Mouse (Mus musculus) forebrain, embryonic 11.5 days (tissue): ENCODE data around the gene Kin. TPM values are rescaled to one million over a fixed set of nuclear protein-coding genes. Genes with fewer than 3 reads are reported as not detected.

Experiments used
- ATAC-seq: fragments of 200-750 bp; cut with Nextera tagmentation; replicated peaks from 2 replicates; pipeline ENCODE4 v1.8.0; 2017; ENCODE audit warnings: moderate TSS enrichment; ENCODE audit not compliant: low FRiP score
- DNase-seq: peaks from one replicate; pipeline ENCODE4 v3.0.0-alpha.2; 2017; ENCODE audit warnings: low spot score
- H3K27ac ChIP-seq: fragments of 300-500 bp; sonication (generic); 2 replicates; pipeline ENCODE4 v1.5.1; 2014; ENCODE audit warnings: low read depth, low read length
- H3K27me3 ChIP-seq: fragments of 300-500 bp; sonication (generic); 2 replicates; pipeline ENCODE4 v1.6.1; 2014; ENCODE audit warnings: mild to moderate bottlenecking, low read length, mixed read lengths; ENCODE audit not compliant: control insufficient read depth, insufficient read depth
- H3K36me3 ChIP-seq: fragments of 300-500 bp; sonication (generic); 2 replicates; pipeline ENCODE4 v1.6.1; 2014; ENCODE audit warnings: mild to moderate bottlenecking, low read length, moderate library complexity, mixed read lengths; ENCODE audit not compliant: control insufficient read depth, insufficient read depth
- H3K4me1 ChIP-seq: fragments of 300-500 bp; sonication (generic); replicated peaks from 2 replicates; pipeline ENCODE4 v1.6.1; 2014; ENCODE audit warnings: low read length, mixed read lengths; ENCODE audit not compliant: control insufficient read depth, insufficient read depth
- H3K4me2 ChIP-seq: fragments of 300-500 bp; sonication (generic); 2 replicates; pipeline ENCODE4 v1.6.1; 2014; ENCODE audit warnings: low read depth, mild to moderate bottlenecking, low read length, moderate library complexity, mixed read lengths; ENCODE audit not compliant: severe bottlenecking
- H3K4me3 ChIP-seq: fragments of 300-500 bp; sonication (generic); 2 replicates; pipeline ENCODE4 v1.5.1; 2014; ENCODE audit warnings: low read depth, low read length
- H3K9ac ChIP-seq: fragments of 300-500 bp; sonication (generic); 2 replicates; pipeline ENCODE4 v1.6.1; 2014; ENCODE audit warnings: low read length
- H3K9me3 ChIP-seq: fragments of 300-500 bp; sonication (generic); 2 replicates; pipeline ENCODE4 v1.6.1; 2016; ENCODE audit warnings: low read length, mixed read lengths; ENCODE audit not compliant: control insufficient read depth
- WGBS: fragments of 180-500 bp; shearing (Covaris S2); extraction: QIAGEN DNeasy Blood & Tissue Kit; methylation state at CpG from one replicate; pipeline ENCODE4 v1.1.7; 2014; 5-methylcytosine and 5-hydroxymethylcytosine counted together
- polyA plus RNA-seq: library from polyadenylated mRNA; unstranded; fragments of >200 nt; fragmentation: Nextera tagmentation; extraction: Ambion mirVana; gene quantifications from 2 replicates; pipeline ENCODE4 v1.2.1, GENCODE M21; 2014

The Kin gene
- polyA plus RNA-seq, 1 experiment from 2014 or later, result 40.4 TPM

DNA sequence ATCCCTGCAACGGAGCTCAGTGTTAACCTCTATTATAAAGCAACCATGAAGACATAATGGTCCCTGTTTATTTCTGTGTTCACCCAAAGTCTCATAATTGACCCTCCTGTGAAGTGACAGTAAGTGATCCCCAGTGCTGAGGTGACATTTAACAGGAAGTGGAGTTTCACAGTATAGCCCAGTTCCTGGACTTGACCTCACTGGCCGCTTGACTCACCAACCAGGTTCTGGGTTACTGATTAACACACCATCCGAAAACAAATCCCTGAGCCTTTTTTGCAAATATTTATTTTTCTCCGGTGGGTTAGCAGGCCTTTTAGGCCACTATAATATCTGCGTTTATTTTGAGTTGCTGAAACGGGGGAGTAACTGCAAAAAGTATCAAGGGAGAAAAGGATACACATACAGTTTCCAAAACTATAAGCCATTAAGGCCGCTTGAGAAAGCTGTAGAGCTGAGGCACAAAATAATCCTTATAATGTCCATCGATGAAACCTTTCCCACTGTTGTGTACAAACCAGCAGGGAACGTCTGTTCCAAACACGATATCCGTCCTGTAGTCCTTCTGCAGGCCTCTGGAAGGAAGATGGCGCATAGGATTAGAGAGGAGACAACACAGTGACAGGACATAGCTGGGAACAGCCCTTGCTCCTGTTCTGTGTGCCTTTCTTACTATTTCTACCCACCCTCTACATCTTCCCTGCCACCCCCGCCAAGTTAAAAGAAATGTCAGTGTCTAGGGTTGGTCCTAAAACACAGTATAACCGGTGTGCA lies 14.1 kb downstream of the Kin start:
- no peak overlapping the region for H3K4me3 ChIP-seq
- H3K9ac ChIP-seq, result no peak overlapping the region
- no peak for DNase-seq
- no peaks in the 10 kb centered on the region for H3K4me1 ChIP-seq
- WGBS, result 92% methylated on average over 14 of the region's 14 CpGs
- no peak overlapping the region for H3K27ac ChIP-seq
- H3K9me3 ChIP-seq, result no peaks in the 10 kb centered on the region
- H3K36me3 ChIP-seq, result peaks cover 11% of the 10 kb centered on the region
- no peak overlapping the region for H3K4me2 ChIP-seq
- H3K27me3 ChIP-seq, result no peaks in the 10 kb centered on the region
- no peak for ATAC-seq

DNA sequence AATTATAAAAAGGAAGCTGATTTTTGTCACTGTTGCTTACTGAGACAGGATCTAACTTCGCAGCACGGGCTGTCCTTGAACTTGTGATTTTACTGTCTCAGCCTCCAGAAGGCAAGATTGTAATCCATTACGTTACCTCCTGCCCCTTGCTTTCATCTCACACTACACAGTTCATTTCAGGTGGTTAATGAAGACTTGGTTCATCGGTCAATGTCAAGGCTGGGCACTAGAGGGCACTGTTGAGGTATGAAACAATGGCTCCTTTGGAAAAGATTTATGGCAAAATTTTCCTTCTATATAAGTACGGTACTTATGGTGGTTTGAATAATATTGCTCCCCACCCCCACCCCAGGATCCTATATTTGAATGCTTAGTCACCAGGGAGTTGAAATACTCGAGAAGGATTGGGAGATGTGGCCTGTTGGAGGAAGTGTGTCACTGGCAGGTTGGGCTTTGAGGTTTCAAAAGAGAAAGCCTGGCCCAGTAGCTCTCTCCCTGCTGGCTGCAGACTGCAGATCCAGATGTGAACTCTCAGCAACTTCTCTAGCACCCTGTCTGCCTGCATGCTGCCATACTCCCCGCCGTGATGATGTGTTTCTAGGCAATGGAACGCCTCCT lies 18.3 kb downstream of the Kin start:
- no peaks in the 10 kb centered on the region for H3K27me3 ChIP-seq
- ATAC-seq, result no peak
- WGBS, result 43% methylated on average over 9 of the region's 9 CpGs
- H3K9ac ChIP-seq, result no peak overlapping the region
- H3K27ac ChIP-seq, result no peak overlapping the region
- no peaks in the 10 kb centered on the region for H3K36me3 ChIP-seq
- H3K4me1 ChIP-seq, result no peaks in the 10 kb centered on the region
- no peaks in the 10 kb centered on the region for H3K9me3 ChIP-seq
- no peak overlapping the region for H3K4me3 ChIP-seq
- H3K4me2 ChIP-seq, result no peak overlapping the region
- DNase-seq, result peak; percentile 75

DNA sequence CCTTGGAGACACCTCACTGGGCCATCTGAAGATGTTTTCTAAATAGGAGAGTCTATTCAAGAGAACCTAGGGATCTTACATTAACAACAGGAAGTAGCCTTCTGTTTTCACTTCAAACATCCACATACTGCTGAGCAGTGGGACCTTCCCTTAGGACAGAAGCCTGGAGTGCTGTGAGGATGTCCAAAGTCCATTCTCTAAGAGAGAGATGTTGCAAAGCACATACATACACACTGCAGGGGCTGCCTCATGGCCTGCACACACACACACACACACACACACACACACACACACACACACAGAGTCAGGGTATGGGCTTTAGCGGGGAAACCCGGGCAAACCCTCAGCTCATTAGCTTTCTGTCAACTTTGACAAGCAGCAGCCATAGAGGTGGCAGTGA lies 20.1 kb downstream of the Kin start:
- H3K27ac ChIP-seq, result no peak overlapping the region
- no peaks in the 10 kb centered on the region for H3K27me3 ChIP-seq
- no peaks in the 10 kb centered on the region for H3K9me3 ChIP-seq
- WGBS, result 74% methylated on average over 2 of the region's 2 CpGs
- ATAC-seq (no peak), DNase-seq (no peak)
- no peak overlapping the region for H3K4me3 ChIP-seq
- no peak overlapping the region for H3K4me2 ChIP-seq
- H3K36me3 ChIP-seq, result no peaks in the 10 kb centered on the region
- no peak overlapping the region for H3K9ac ChIP-seq
- no peaks in the 10 kb centered on the region for H3K4me1 ChIP-seq

GRCm38 (mm10) chr2:10101180-10101579 lies 20.8 kb downstream of the Kin start:
- Histone ChIP-seq H3K27ac (no peak overlapping the region), H3K4me2 (no peak overlapping the region), H3K9me3 (no peaks in the 10 kb centered on the region), H3K27me3 (no peaks in the 10 kb centered on the region), H3K4me1 (no peaks in the 10 kb centered on the region), H3K36me3 (no peaks in the 10 kb centered on the region), H3K4me3 (no peak overlapping the region), H3K9ac (no peak overlapping the region)
- DNase-seq, result peak; percentile 59
- WGBS, result 42% methylated on average over 6 of the region's 6 CpGs
- no peak for ATAC-seq

- DNase-seq, result no peak
- Histone ChIP-seq H3K4me2 (no peak overlapping the region), H3K4me3 (no peak overlapping the region), H3K4me1 (no peaks in the 10 kb centered on the region), H3K27ac (no peak overlapping the region), H3K9ac (no peak overlapping the region), H3K9me3 (no peaks in the 10 kb centered on the region), H3K27me3 (no peaks in the 10 kb centered on the region), H3K36me3 (no peaks in the 10 kb centered on the region)
- no peak for ATAC-seq
- 79% methylated on average over 6 of the region's 6 CpGs for WGBS
Measured at GRCm38 (mm10) chr2:10108535-10109189, 28.3 kb downstream of the Kin start.

DNA sequence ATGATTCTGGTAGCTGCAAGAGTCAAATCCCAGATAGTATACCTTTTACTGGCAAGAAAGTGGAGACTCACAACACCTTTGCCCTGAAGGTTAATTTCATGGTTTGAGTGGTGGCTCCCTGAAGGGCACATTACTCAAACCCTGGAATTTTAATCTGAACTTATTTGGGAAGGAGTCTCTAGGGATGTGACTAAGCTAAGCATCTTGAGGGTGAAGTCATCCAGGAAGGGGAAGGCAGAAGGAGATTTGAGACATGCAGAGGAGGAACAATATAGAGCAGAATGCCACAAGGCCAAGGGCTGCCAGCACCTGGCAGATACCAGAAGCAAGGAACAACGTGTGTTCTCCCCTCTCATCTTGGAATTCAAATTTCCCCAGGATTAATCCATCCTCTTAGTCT lies 38.4 kb downstream of the Kin start:
- Histone ChIP-seq H3K36me3 (no peaks in the 10 kb centered on the region), H3K27me3 (no peaks in the 10 kb centered on the region), H3K4me2 (no peak overlapping the region), H3K4me1 (no peaks in the 10 kb centered on the region), H3K9ac (no peak overlapping the region), H3K27ac (no peak overlapping the region), H3K4me3 (no peak overlapping the region), H3K9me3 (no peaks in the 10 kb centered on the region)
- 76% methylated on average over 1 of the region's 1 CpGs for WGBS
- no peak for ATAC-seq
- no peak for DNase-seq

GRCm38 (mm10) chr2:10119276-10119675 lies 38.9 kb downstream of the Kin start:
- Histone ChIP-seq H3K4me3 (no peak overlapping the region), H3K27me3 (no peaks in the 10 kb centered on the region), H3K9me3 (no peaks in the 10 kb centered on the region), H3K36me3 (no peaks in the 10 kb centered on the region), H3K9ac (no peak overlapping the region), H3K27ac (no peak overlapping the region), H3K4me2 (no peak overlapping the region), H3K4me1 (no peaks in the 10 kb centered on the region)
- DNase-seq (no peak), ATAC-seq (no peak)
- WGBS, result 88% methylated on average over 8 of the region's 8 CpGs

DNA sequence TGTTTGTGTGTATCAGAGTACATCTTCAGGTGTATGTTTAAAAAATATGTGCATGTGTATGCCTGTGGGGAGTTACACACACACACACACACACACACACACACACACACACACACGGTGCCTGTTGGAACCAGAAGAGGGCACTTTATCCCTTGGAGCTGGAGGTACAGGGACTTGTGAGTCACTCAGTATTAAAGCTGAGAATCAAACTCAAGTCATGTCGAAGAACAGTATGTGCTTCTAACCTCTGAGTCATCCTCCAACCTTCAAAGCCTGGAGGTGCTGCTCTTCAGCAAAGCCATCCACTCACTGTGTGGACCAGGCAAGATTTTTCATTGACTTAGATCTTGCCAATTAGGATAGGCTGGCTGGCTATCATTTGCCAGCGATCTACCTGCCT lies 41.4 kb downstream of the Kin start:
- H3K4me1 ChIP-seq, result no peaks in the 10 kb centered on the region
- no peak for DNase-seq
- no peaks in the 10 kb centered on the region for H3K9me3 ChIP-seq
- no peak overlapping the region for H3K4me3 ChIP-seq
- no peaks in the 10 kb centered on the region for H3K27me3 ChIP-seq
- no peak overlapping the region for H3K9ac ChIP-seq
- no peak for ATAC-seq
- 74% methylated on average over 3 of the region's 3 CpGs for WGBS
- H3K36me3 ChIP-seq, result no peaks in the 10 kb centered on the region
- H3K4me2 ChIP-seq, result no peak overlapping the region
- no peak overlapping the region for H3K27ac ChIP-seq
